Mouse (Mus musculus): ENCODE data around the gene Spem2. TPM values are rescaled to one million over a fixed set of nuclear protein-coding genes. Genes with fewer than 3 reads are reported as not detected.
"Not testable (repeated sequence)": the region's sequence is repeated elsewhere in the genome, so short reads cannot be mapped to it uniquely, and the experiment has no call there.

The Spem2 gene
- total RNA-seq (2014; rRNA removed) (not detected in 2 replicates), polyA plus RNA-seq (2015; fragmentation: Nextera tagmentation; extraction: Ambion mirVana) (not detected in 2 replicates)

- Histone ChIP-seq H3K9ac (no peak within 1 kb of the TSS), H3K27ac (ENCODE audit: low read depth, low read length) (no peak within 1 kb of the TSS), H3K9me3 (ENCODE audit: low read length) (no peaks in the 10 kb centered on the region), H3K4me1 (ENCODE audit: insufficient read depth) (no peaks in the 10 kb centered on the region), H3K4me2 (ENCODE audit: low read depth) (no peak within 1 kb of the TSS), H3K27me3 (ENCODE audit: insufficient read depth, low read length) (no peaks in the 10 kb centered on the region), H3K36me3 (ENCODE audit: insufficient read depth) (no peaks in the 10 kb centered on the region), H3K4me3 (ENCODE audit: low read depth, low read length) (no peak within 1 kb of the TSS)
- 84% methylated on average over 2 of the region's 2 CpGs for WGBS
- ATAC-seq = no peak
- DNase-seq = no peak
- TF ChIP-seq CTCF (IDR thresholded peaks at IDR 0.05; ENCODE audit: low read depth) = no peak
Measured at GRCm38 (mm10) chr11:69818365-69818764, at the start of gene Spem2. Gene Spem2, minus strand, starts transcription at chr11:69818465.

- 66% methylated on average over 9 of the region's 9 CpGs for WGBS
- ATAC-seq (no peak), DNase-seq (no peak)
- no peak overlapping the region for H3K27ac ChIP-seq (ENCODE audit: low read depth, low read length)
- H3K4me1 ChIP-seq (ENCODE audit: insufficient read depth) = no peaks in the 10 kb centered on the region
- H3K9ac ChIP-seq = no peak overlapping the region
- no peak for TF ChIP-seq CTCF (IDR thresholded peaks at IDR 0.05; ENCODE audit: low read depth)
- H3K36me3 ChIP-seq (ENCODE audit: insufficient read depth) = no peaks in the 10 kb centered on the region
- H3K4me3 ChIP-seq (ENCODE audit: low read depth, low read length) = no peak overlapping the region
- no peak overlapping the region for H3K4me2 ChIP-seq (ENCODE audit: low read depth)
- no peaks in the 10 kb centered on the region for H3K9me3 ChIP-seq (ENCODE audit: low read length)
- H3K27me3 ChIP-seq (ENCODE audit: insufficient read depth, low read length) = no peaks in the 10 kb centered on the region
Measured at GRCm38 (mm10) chr11:69867335-69867734, 49.1 kb upstream of the Spem2 start.

GRCm38 (mm10) chr11:69865561-69865960 lies 47.3 kb upstream of the Spem2 start:
- no peak for TF ChIP-seq CTCF (IDR thresholded peaks at IDR 0.05; ENCODE audit: low read depth)
- WGBS = 77% methylated on average over 9 of the region's 9 CpGs
- Histone ChIP-seq H3K27me3 (ENCODE audit: insufficient read depth, low read length) (no peaks in the 10 kb centered on the region), H3K9ac (no peak overlapping the region), H3K9me3 (ENCODE audit: low read length) (no peaks in the 10 kb centered on the region), H3K27ac (ENCODE audit: low read depth, low read length) (no peak overlapping the region), H3K4me2 (ENCODE audit: low read depth) (no peak overlapping the region), H3K4me3 (ENCODE audit: low read depth, low read length) (no peak overlapping the region), H3K36me3 (ENCODE audit: insufficient read depth) (no peaks in the 10 kb centered on the region), H3K4me1 (ENCODE audit: insufficient read depth) (no peaks in the 10 kb centered on the region)
- DNase-seq (no peak), ATAC-seq (no peak)

- no peaks in the 10 kb centered on the region for H3K36me3 ChIP-seq (ENCODE audit: insufficient read depth)
- no peak overlapping the region for H3K9ac ChIP-seq
- no peak for ATAC-seq
- no peak for TF ChIP-seq CTCF (IDR thresholded peaks at IDR 0.05; ENCODE audit: low read depth)
- no peaks in the 10 kb centered on the region for H3K4me1 ChIP-seq (ENCODE audit: insufficient read depth)
- WGBS = 39% methylated on average over 8 of the region's 8 CpGs
- no peak overlapping the region for H3K4me3 ChIP-seq (ENCODE audit: low read depth, low read length)
- no peak overlapping the region for H3K4me2 ChIP-seq (ENCODE audit: low read depth)
- DNase-seq = no peak
- no peaks in the 10 kb centered on the region for H3K9me3 ChIP-seq (ENCODE audit: low read length)
- no peak overlapping the region for H3K27ac ChIP-seq (ENCODE audit: low read depth, low read length)
- no peaks in the 10 kb centered on the region for H3K27me3 ChIP-seq (ENCODE audit: insufficient read depth, low read length)
Measured at GRCm38 (mm10) chr11:69864138-69864860, 46.0 kb upstream of the Spem2 start.

GRCm38 (mm10) chr11:69863729-69864128 lies 45.5 kb upstream of the Spem2 start:
- not testable (repeated sequence) for H3K4me1 ChIP-seq (ENCODE audit: insufficient read depth); H3K4me3 ChIP-seq (ENCODE audit: low read depth, low read length); H3K9ac ChIP-seq; DNase-seq; H3K27ac ChIP-seq (ENCODE audit: low read depth, low read length); H3K36me3 ChIP-seq (ENCODE audit: insufficient read depth); H3K9me3 ChIP-seq (ENCODE audit: low read length); H3K27me3 ChIP-seq (ENCODE audit: insufficient read depth, low read length); ATAC-seq; H3K4me2 ChIP-seq (ENCODE audit: low read depth)
- 81% methylated on average over 3 of the region's 3 CpGs for WGBS

GRCm38 (mm10) chr11:69858113-69858998 lies 40.1 kb upstream of the Spem2 start, which contains the start of gene Tnk1:
Gene Tnk1, minus strand, starts transcription at chr11:69858730.
- Histone ChIP-seq H3K4me3 (ENCODE audit: low read depth, low read length) (no peak within 1 kb of the TSS), H3K9ac (no peak within 1 kb of the TSS), H3K27me3 (ENCODE audit: insufficient read depth, low read length) (peaks cover 11% of the 10 kb centered on the region; the same call in 1 of the 2 replicates), H3K9me3 (ENCODE audit: low read length) (no peaks in the 10 kb centered on the region), H3K27ac (ENCODE audit: low read depth, low read length) (no peak within 1 kb of the TSS), H3K36me3 (ENCODE audit: insufficient read depth) (no peaks in the 10 kb centered on the region), H3K4me2 (ENCODE audit: low read depth) (no peak within 1 kb of the TSS), H3K4me1 (ENCODE audit: insufficient read depth) (no peaks in the 10 kb centered on the region)
- DNase-seq (no peak), ATAC-seq (no peak)
- 22% methylated on average over 30 of the region's 30 CpGs for WGBS
- TF ChIP-seq CTCF (IDR thresholded peaks at IDR 0.05; ENCODE audit: low read depth) = no peak

GRCm38 (mm10) chr11:69855347-69855746 lies 37.1 kb upstream of the Spem2 start:
- TF ChIP-seq CTCF (IDR thresholded peaks at IDR 0.05; ENCODE audit: low read depth) = peak; percentile 53
- Histone ChIP-seq H3K9me3 (ENCODE audit: low read length) (no peaks in the 10 kb centered on the region), H3K27ac (ENCODE audit: low read depth, low read length) (no peak overlapping the region), H3K4me1 (ENCODE audit: insufficient read depth) (no peaks in the 10 kb centered on the region), H3K36me3 (ENCODE audit: insufficient read depth) (peaks cover 20% of the 10 kb centered on the region), H3K4me3 (ENCODE audit: low read depth, low read length) (no peak overlapping the region), H3K4me2 (ENCODE audit: low read depth) (no peak overlapping the region), H3K27me3 (ENCODE audit: insufficient read depth, low read length) (peaks cover 11% of the 10 kb centered on the region; the same call in 1 of the 2 replicates), H3K9ac (no peak overlapping the region)
- DNase-seq (no peak), ATAC-seq (peak; percentile 54)
- WGBS = 18% methylated on average over 16 of the region's 16 CpGs

All from forebrain, postnatal 0 days (tissue).